Mouse (Mus musculus) heart, adult 2 months (tissue): ENCODE results near the gene Kcnt1. TPM values are rescaled to one million over a fixed set of nuclear protein-coding genes. Genes with fewer than 3 reads are reported as not detected.

Source experiments
- DNase-seq, 2 experiments: peaks; one replicate each; pipeline ENCODE4 v3.0.0; 2021
- H3K27ac ChIP-seq: fragments of 200-600 bp; 2 replicates; pipeline ENCODE4 v1.8.1; 2022
- H3K27me3 ChIP-seq: fragments of 200-500 bp; 2 replicates; pipeline ENCODE4 v1.6.1; 2012; ENCODE audit warnings: mild to moderate bottlenecking, low read length, inconsistent platforms, mixed read lengths; ENCODE audit not compliant: control insufficient read depth, insufficient read depth
- H3K36me3 ChIP-seq: fragments of 200-500 bp; 2 replicates; pipeline ENCODE4 v1.6.1; 2012; ENCODE audit warnings: low read length, inconsistent platforms; ENCODE audit not compliant: control insufficient read depth, insufficient read depth
- H3K4me1 ChIP-seq: fragments of 200-500 bp; 2 replicates; pipeline ENCODE4 v1.6.1; 2011; ENCODE audit warnings: low read length; ENCODE audit not compliant: control insufficient read depth, insufficient read depth
- H3K4me3 ChIP-seq: fragments of 200-600 bp; 2 replicates; pipeline ENCODE4 v1.8.1; 2022
- H3K79me2 ChIP-seq: fragments of 200-500 bp; replicated peaks from 2 replicates; pipeline ENCODE4 v1.6.1; 2012; ENCODE audit warnings: mild to moderate bottlenecking, inconsistent platforms, low read length, moderate library complexity, mixed read lengths; ENCODE audit not compliant: control insufficient read depth, insufficient read depth
- H3K9ac ChIP-seq: fragments of 200-500 bp; 2 replicates; pipeline ENCODE4 v1.6.1; 2012; ENCODE audit warnings: low read depth, mild to moderate bottlenecking, control low read depth, inconsistent platforms, low read length, mixed read lengths
- CTCF ChIP-seq: fragments of 200-600 bp; IDR thresholded peaks from 2 replicates; pipeline ENCODE4 v1.8.1; 2022; ENCODE audit warnings: antibody characterized with exemption, mild to moderate bottlenecking, moderate library complexity
- EP300 ChIP-seq: fragments of 200-500 bp; IDR thresholded peaks from 2 replicates; pipeline ENCODE4 v1.6.1; 2011; ENCODE audit warnings: low read depth, low read length, control low read depth; ENCODE audit not compliant: insufficient read depth
- POLR2A ChIP-seq: fragments of 200-500 bp; IDR thresholded peaks from 2 replicates; pipeline ENCODE4 v1.6.1; 2011; ENCODE audit warnings: mild to moderate bottlenecking, low read depth, low read length, control low read depth; ENCODE audit not compliant: insufficient read depth
- WGBS: fragments of 180-500 bp; shearing (Covaris S2); methylation state at CpG from one replicate; pipeline ENCODE4 v1.1.7; 2018; 5-methylcytosine and 5-hydroxymethylcytosine counted together
- intact Hi-C: fragments of 180-260 bp; cut with DNase I; formaldehyde crosslinking; loops from one replicate; pipeline ENCODE4 v1.15.1; 2025
- polyA plus RNA-seq: library from polyadenylated mRNA; depleted of rRNA; stranded (reverse); fragments of >200 nt; gene quantifications from 2 replicates; pipeline ENCODE4 v1.2.3, GENCODE M21; 2012
- total RNA-seq, 2 experiments: library from RNA; stranded (reverse); gene quantifications; 2 replicates each; pipeline ENCODE4 v1.2.3; 2021

Kcnt1 gene
- total and polyA plus RNA-seq, 3 experiments, result 0.55 to 0.92 (median 0.66) TPM

DNA sequence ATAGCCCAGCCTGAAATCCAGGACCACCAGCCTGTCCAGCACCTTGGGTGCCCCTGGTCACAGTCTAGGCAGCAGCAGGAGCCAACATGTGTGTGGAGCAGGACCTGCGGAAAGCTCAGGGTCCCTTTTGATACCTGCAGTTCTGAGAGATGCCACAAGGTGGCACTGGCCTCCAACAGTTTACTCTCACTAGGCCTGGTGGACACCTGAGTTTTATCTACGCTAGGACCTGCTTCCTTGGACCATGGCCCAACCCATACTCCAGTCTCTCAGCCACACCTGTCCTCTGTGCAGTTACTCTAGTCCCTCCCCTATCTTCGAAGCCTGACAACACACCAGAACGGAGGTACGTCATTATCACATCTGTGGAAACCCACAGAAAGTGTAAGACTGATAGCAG, 27.2 kb upstream of the Kcnt1 start:
- no peaks in the 10 kb centered on the region for H3K4me1 ChIP-seq
- H3K36me3 ChIP-seq, result no peaks in the 10 kb centered on the region
- no peaks in the 10 kb centered on the region for H3K79me2 ChIP-seq
- TF ChIP-seq EP300, result peak; percentile 34; the same call in 1 of the 2 replicates
- peak; percentile 94; the same call in 1 of the 2 replicates for TF ChIP-seq CTCF
- no peak for TF ChIP-seq POLR2A
- no peak overlapping the region for H3K27ac ChIP-seq
- intact Hi-C loops, result loop anchor here (2.0 to 10.0 kb wide), 4 partner anchors 96 to 436 kb away; partner anchors contain the start of gene Ubac1
- WGBS, result 51% methylated on average over 5 of the region's 5 CpGs
- peak; percentile 57 to 77 for DNase-seq
- H3K9ac ChIP-seq, result no peak overlapping the region
- no peak overlapping the region for H3K4me3 ChIP-seq
- H3K27me3 ChIP-seq, result no peaks in the 10 kb centered on the region

- no peak for DNase-seq
- no peaks in the 10 kb centered on the region for H3K79me2 ChIP-seq
These were observed 21.4 kb upstream of the Kcnt1 start for GRCm38 (mm10) chr2:25842161-25842560.

DNA sequence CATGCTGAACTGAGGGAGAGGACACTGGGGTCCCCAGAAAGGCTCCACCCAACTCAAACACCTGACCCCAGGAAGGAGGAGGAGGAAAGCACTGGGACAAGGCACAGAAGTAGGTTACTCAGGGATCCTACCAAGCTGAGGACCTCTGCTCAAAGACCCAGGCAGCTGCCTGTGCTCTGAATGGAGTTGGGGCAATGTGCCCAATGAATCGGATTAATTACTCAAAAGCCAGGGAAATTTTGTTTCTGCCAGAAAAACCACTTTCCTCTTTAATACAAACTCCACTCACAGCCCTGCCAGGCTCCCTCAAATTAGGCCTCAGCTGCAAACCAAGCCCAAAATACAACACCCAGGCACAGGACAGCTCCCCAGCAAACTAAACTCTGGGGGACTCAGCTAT, 20.8 kb upstream of the Kcnt1 start:
- Histone ChIP-seq H3K4me3 (no peak overlapping the region), H3K9ac (no peak overlapping the region), H3K79me2 (no peaks in the 10 kb centered on the region), H3K36me3 (no peaks in the 10 kb centered on the region), H3K4me1 (no peaks in the 10 kb centered on the region), H3K27me3 (no peaks in the 10 kb centered on the region), H3K27ac (no peak overlapping the region)
- TF ChIP-seq CTCF (no peak), EP300 (no peak), POLR2A (no peak)
- intact Hi-C loops, result no loop called here
- WGBS, result 62% methylated on average over 1 of the region's 1 CpGs
- DNase-seq, result no peak

More at GRCm38 (mm10) chr2:25842161-25842560, 21.4 kb upstream of the Kcnt1 start:
- no peak overlapping the region for H3K4me3 ChIP-seq
- no peaks in the 10 kb centered on the region for H3K4me1 ChIP-seq
- no peaks in the 10 kb centered on the region for H3K27me3 ChIP-seq
- 51% methylated on average over 4 of the region's 4 CpGs for WGBS
- intact Hi-C loops, result no loop called here
- no peak overlapping the region for H3K27ac ChIP-seq
- TF ChIP-seq CTCF, result no peak
- no peak for TF ChIP-seq POLR2A
- no peak for TF ChIP-seq EP300
- H3K36me3 ChIP-seq, result no peaks in the 10 kb centered on the region
- H3K9ac ChIP-seq, result no peak overlapping the region

DNA sequence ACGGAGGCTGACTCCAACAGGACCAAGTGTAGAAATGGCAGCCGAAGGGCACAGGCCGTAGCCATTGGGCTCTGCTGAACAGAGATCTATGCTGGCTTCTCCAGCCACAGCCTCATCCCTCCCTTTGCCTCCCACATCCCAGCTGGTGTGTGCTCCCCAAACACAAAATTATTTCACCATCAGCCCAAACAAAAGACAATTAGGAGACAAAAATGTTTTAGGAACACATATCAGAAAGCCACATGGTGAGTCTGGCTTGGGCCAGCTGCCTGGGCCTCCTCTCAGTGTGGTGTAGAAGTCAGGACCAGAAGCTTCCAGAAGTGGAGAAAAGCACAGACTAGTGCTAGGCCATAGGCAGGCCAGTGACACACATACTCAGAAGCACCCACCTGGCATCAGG, 19.4 kb upstream of the Kcnt1 start:
- Histone ChIP-seq H3K4me3 (no peak overlapping the region), H3K4me1 (no peaks in the 10 kb centered on the region), H3K36me3 (no peaks in the 10 kb centered on the region), H3K9ac (no peak overlapping the region), H3K79me2 (no peaks in the 10 kb centered on the region), H3K27ac (no peak overlapping the region), H3K27me3 (no peaks in the 10 kb centered on the region)
- 88% methylated on average over 3 of the region's 3 CpGs for WGBS
- no peak for DNase-seq
- TF ChIP-seq CTCF, result no peak
- TF ChIP-seq EP300, result no peak
- TF ChIP-seq POLR2A, result no peak
- intact Hi-C loops, result no loop called here

DNA sequence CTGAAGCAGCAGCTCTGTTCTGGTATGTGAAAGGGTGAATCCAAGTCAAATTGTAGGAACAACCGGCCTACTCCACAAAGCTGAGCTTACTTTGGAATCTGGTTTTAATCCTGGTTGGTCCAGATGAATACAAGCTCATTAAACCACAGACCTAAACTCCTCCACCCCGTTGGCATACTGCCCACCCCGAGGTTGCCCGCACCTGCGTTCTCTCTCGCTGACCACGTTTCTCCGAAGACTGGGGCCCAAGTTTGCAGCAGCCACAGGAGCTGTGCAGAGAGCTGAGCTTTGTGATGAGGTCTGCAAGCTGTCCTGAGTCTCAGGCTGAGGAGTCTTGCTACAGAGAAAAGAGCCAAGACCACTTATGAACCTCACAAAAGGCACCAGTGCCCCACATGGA, 17.0 kb upstream of the Kcnt1 start:
- intact Hi-C loops, result no loop called here
- Histone ChIP-seq H3K4me3 (no peak overlapping the region), H3K79me2 (no peaks in the 10 kb centered on the region), H3K9ac (no peak overlapping the region), H3K36me3 (no peaks in the 10 kb centered on the region), H3K4me1 (no peaks in the 10 kb centered on the region), H3K27ac (no peak overlapping the region), H3K27me3 (no peaks in the 10 kb centered on the region)
- 72% methylated on average over 8 of the region's 8 CpGs for WGBS
- no peak for DNase-seq
- TF ChIP-seq EP300 (no peak), CTCF (no peak), POLR2A (no peak)

DNA sequence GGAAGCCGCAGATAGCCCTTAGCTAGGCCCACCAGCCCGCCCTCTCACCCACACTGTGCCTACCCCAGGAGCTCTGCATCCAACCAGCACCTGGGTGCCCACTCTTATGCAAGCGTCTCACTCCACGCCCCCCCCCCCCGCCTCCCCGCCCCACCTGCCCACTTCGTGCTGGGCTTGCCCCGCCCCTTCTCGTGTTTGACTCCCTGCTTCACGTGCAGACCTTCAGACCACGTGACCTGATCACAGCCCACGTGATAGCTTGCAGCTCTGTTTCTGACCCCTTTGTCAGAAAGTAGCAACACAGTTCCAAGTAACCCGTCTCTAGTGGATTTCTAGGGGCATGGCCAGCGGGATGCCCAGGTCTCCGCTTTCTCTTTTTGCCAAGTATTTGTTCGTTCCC, 16.3 kb upstream of the Kcnt1 start, which contains the start of gene Sohlh1:
Gene Sohlh1, minus strand, starts transcription at position 23 of the 400 bp plus-strand sequence.
- Histone ChIP-seq H3K27me3 (no peaks in the 10 kb centered on the region), H3K4me3 (no peak within 1 kb of the TSS), H3K9ac (no peak within 1 kb of the TSS), H3K36me3 (no peaks in the 10 kb centered on the region), H3K79me2 (no peaks in the 10 kb centered on the region), H3K4me1 (no peaks in the 10 kb centered on the region; the same call in 1 of the 2 replicates), H3K27ac (no peak within 1 kb of the TSS)
- no peak for DNase-seq
- 73% methylated on average over 16 of the region's 16 CpGs for WGBS
- intact Hi-C loops, result no loop called here
- TF ChIP-seq POLR2A, result no peak
- TF ChIP-seq CTCF, result no peak
- no peak for TF ChIP-seq EP300
